Mouse (Mus musculus): ENCODE data around the gene Fgd2.
"Not testable (repeated sequence)": the region's sequence is repeated elsewhere in the genome, so short reads cannot be mapped to it uniquely, and the experiment has no call there.

The Fgd2 gene

DNA sequence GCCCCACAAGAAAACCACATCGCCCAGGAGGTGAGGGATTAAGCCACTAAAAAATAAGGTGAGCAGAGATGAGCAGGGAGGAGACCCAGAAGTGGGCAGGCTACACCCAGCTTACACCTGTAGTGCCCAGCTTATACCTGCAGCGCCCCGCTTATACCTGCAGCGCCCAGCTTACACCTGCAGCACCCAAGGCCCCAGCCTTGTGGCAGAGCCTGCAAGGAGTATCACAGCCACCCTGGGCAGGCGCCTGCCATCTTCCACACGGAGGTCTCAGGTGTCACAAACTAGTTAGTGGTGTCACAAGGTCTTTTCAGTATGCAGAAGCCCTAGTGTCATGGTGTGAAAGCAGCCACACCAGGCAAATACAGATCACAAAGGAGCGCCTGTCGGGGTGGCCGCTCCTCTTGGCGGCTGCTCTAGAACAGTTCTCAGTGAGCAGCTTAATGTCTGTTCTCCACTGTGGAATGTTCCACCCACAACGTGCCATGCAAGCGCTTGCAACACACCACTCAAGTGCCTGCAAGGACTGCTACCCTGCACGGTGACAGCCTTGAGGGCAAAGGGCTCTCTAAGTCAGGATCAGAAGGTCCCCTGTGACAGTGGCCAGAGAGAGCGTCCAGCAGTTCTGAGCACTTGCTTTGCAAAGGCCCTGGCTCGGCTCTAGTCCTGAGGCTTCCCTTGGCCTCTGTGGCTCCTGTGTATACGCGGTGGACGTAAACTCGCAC lies 24.3 kb upstream of the Fgd2 start:
- no peak for DNase-seq (ENCODE audit: low spot score)

DNA sequence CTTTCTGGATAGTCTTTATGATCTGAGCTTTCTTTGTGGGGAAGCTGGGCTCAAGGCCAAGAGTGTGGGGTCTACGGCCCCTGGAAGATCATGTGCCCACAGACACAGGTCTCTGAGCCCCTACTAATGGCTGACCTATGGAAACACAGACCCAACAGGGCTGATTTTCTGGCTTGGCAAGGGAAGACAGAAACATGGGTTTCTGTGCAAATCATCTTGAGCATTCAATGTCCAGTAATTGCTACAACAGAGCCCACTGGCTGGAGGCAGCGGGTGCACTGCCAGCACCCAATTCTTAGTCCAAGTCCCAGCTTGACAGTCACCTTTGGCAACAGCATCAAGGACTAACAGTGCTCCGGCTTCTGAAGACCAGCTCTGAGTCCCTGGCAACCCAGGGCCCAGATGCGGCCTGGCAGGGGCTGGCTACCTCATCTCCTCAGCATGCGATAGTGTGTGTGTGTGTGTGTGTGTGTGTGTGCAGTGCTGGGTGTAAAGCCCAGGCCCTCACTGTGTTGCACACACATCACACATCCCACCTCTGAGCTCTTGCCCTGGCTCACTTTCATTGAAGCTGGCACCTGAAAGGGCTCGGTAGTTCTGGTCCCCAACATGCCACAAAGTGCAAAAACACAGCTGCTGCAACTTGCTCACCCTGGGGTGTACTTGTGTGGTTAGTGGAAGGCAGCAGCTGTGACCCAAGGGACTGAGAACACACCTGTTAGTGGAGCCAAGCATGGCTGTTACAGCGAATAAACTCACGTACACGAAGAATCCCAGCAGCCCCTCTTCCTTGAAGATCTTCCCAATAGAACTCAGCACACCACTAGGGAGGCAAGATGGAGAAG lies 22.5 kb upstream of the Fgd2 start:
- DNase-seq (ENCODE audit: low spot score): no peak

DNA sequence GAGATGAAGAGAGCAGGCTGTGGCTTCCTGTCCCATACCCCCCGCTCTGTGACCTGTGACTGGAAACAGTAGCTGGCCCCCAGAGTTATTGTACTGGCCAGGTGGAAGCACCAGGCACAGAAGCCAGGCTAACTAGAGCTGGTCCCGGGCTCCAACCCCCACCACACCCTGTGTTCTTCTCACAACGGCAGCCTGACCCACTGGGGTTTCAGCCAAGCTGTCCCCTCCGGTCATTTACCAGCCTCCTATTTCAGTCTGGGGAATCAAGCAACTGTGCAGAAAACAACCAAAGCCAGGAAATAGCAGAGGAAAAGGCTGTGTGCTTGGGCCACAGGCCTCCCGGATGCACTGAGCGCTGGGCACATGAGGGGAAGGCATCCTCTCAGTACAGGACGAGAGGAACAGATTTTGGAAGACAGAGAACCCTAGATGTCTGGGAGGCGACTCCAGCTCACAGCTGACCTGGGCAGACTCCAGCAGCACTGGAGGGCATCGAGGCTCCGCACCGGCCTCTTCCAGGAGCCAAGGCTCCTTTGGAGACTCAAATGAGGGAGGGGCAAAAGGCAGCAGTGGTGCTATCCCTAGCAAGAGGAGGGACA lies 21.4 kb upstream of the Fgd2 start:
- no peak for DNase-seq (ENCODE audit: low spot score)

DNA sequence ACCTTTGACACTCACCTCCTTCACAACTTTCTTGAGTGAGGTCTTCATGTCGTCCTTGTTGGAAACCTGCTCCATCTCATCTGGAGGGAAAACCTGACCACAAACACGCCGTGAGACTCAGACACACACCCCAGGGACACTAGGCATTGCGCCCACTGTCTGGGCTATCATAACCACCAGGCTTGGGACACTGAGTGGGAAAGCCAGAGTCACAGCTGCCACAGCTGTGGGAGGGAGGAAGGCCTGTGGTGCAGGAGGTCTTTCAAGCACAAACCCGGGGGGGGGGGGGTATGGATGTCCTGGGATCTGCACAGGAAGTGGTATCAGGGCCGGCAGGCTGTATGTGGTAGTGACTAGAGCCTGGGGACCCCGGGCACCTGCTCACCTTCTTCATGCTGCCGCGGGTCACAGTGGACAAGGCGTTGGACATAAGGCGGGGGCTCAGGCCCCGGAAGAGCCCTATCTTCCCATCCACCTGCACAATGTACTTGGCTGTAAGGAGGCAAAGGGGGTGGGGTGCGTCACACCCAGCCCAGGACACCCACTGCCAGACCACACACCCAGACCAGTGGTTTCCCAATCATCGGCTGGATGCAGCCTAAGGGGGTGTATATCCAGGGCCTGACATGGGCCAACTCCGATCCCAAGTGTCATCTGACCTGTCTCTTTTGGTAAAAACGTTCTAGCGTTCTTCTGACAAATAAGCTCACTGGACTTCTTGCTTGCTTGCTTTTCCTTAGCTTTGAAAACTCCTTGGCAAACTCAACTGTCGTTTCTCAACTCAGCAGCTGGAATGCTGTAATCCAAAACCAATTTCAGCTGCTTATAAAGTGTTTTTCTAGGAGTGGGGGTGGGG lies 20.1 kb upstream of the Fgd2 start:
- no peak for DNase-seq (ENCODE audit: low spot score)

DNA sequence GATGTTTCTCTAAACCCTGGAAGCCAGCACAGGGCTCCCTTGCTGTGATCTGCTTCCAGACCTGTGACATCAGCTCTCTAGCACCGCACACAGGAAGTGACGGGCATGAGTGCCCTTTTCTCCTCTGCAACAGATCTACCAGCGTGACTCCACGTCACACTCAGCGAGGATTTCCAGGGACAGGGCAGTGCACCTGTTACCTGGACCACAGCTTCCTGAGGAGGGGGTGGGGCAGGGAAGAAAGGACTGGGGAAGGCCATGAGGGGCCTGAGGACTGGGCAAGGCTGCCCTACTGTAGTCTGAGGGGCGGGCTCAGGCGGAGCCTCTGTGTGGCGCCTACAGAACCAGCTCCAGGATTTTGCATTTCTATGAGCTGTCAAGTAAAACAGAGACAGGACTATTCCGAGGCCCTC lies 19.1 kb upstream of the Fgd2 start:
- DNase-seq (ENCODE audit: low spot score): peak; percentile 63

DNA sequence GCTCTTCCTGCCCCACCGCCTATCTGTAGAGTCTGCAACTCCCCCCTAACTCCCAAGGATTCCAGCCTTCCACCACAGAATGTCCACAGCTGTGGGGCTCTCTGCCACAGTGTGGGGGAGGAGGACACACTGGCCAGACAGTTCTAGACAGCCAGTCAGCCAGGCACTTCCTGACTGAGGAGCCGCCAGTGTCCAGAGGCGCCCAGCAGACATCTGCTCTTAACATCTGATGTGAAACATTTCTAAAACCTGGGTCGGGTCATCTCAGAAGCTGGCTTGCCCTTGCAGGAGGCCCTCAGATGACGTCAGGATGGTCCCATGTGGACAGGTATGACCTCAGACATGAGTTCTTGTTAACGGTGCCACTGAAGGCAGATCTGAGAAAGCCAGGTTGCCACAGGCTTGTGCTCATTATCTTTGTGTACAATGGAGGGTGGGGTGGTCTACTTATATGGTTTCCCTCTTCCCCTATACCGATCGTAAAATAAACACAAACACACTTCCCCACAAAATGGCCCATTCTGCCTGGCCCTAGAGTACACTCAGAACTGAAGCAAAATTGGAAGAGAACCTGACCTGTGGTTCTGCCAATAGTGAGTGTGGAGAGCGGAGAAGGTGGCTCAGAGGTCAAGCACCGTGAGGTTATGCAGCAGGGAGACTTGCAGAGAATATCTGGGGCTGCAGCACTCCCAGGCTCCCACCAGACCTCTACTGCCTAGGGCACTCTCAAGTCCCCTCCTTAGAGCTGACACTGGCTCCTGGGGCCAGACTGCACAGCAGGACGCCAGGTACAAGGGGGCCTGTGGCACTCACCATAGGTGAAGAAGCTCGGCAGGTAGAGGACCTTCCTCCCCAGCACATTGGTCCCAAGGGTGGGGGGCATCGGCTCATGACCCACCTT lies 18.5 kb upstream of the Fgd2 start:
- DNase-seq (ENCODE audit: low spot score): no peak

DNA sequence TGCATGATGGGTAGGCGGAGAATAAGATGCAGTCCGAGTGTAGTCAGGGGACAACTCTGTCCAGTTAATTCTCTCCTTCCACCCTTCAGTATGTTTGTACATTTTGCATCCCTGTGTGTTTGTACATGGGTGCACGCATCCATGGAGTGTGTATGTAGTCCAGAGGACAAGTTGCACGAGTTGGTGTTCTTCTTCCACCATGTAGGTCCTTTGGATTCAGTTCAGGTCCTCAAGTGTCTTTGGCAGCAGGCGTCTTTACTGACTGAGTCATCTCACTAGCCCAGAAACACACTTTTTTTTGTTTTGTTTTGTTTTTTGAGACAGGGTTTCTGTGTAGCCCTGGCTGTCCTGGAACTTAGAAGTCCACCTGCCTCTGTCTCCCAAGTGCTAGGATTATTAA lies 17.5 kb upstream of the Fgd2 start:
- DNase-seq (ENCODE audit: low spot score): no peak

DNA sequence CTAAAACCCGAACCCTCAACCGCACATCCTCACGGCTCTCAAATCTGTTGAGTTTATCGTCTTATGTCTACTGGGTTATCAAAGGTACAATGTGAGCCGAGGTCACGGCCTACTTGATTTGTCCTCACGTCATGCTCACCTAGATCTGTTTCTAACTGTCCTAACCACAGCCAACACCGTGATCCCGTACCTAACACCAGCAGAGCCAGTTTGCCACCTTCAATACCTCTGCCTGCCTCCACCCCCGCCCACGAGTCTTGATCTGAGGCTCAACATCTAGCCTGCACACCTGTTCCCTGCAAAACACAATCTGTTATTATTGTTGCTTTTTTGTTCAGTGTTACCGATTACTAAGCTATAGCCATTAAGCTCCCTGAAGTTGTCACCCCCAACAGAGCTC lies 15.4 kb upstream of the Fgd2 start:
- no peak for DNase-seq (ENCODE audit: low spot score)

DNA sequence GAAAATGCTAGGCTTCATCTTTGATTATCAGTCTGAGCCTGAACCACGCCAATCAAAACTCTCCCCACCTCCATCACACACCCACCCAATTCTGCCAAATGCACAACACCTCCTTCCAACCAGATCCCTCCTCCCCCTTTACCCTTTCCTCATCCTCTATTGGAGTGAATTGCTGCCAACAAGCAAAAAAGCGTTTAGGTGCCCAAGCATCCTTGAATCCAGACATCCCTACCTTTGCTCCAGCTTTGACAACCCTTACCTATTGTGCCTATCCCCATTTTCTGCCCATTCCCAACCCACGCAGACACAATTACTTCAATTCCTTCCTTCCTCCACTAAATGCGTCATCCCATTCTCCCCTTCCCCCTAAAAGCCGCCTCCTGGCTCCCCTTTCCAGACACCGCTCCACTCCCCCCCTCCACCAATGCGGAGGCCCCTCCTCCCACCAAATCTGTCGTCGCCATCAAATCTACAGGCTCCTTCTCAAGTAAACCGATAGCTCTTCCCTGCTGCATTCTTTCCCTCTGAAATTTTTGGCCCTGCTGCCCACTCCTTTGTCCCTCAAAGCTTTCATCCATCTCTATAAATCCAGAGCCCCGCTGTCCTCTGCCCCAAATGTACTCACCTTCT lies 14.1 kb upstream of the Fgd2 start:
- peak; percentile 61 for DNase-seq (ENCODE audit: low spot score)

DNA sequence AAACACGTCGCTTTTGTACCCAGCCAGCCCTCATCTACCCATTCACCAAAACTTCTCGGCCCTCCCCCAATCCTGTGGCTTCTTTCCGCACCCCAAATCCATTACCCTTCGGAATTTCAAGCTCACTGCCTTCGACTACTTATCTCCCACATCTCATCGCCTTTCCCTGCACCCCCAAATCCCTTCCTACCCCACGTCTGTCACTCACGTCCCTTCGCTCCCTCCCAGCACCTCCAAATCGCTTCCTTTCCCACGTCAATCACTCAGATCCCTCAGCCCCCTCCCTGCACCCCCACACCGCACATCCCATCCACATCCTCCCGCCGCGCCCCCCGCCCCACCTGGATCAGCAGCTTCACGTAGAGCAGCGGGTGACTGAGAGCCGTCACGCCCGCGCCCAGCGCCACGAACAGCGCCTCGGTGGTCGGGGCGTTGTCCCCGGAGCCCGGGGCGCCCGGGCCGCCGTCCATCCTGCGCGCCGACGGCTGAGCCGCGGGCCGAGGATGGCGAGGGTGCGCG lies 13.5 kb upstream of the Fgd2 start:
- no peak for DNase-seq (ENCODE audit: low spot score)

DNA sequence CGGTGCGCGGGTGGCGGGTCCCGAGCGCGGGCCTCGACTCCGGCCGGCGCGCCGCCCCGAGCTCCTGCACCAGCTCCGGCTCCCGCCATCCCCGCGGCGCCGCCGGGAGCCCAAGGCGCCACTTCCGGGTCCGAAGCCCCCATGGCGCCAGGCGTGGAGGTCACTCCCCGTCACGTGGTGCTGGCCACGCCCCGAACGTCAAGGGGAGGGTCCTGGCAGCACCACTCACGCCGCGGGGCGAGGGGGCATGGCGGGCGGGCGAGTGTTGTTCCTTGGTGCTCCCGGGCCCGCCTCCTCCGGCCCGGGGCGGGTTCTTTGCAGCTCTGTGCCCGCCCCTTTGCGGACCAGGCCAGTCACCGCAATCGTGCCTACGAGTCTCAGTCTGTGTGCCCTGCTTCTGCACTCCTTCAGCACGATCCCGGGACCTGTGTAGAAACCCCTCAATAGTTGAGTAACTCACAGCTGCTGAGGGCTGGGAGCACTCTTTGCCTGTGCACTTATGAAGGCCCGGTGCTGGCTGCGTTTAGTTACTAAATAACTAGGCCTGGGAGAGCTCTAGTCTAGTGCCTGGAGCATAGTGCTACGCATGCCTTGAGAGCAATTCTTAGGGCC lies 13.0 kb upstream of the Fgd2 start, which contains the start of gene Mtch1:
Gene Mtch1, minus strand, starts transcription at position 290 of the 612 bp plus-strand sequence.
- peak; percentile 98 for DNase-seq (ENCODE audit: low spot score)

DNA sequence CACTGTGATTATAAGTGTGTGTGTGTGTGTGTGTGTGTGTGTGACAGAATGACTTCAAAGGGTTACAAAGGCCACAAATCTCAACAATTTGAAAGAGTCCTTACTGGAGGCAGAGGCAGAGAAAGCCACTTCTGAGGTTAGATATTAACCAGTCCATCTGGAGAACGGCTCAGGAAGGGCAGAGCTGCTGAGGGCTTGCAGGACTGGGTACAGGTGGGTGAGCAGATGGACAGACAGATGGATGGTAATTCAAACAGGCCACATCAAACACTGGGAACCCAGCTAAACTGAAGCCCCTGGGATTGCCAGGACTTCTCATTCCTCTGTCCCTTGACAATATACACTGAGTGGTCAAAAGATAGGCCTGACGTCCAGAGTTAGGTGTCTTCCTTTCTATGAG lies 11.7 kb upstream of the Fgd2 start:
- no peak for DNase-seq (ENCODE audit: low spot score)

DNA sequence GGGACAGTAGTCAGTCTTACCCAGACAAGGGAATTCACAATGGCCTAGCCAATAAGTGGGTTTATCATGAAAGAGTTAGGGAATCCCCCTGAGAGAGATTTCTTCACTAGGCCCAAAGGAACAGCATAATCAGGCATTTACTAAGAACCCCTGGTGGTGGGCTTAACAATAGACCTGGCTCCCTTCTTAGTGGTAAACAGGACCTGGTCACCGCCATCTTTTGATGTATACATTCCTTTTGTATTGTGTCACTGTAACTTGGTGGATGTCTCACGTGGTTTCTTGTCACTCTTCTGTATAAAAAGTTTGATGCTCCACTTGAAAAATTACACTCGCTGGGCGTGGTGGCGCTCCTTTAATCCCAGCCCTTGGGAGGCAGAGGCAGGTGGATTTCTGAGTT lies 9.7 kb upstream of the Fgd2 start:
- not testable (repeated sequence) for DNase-seq (ENCODE audit: low spot score)

DNA sequence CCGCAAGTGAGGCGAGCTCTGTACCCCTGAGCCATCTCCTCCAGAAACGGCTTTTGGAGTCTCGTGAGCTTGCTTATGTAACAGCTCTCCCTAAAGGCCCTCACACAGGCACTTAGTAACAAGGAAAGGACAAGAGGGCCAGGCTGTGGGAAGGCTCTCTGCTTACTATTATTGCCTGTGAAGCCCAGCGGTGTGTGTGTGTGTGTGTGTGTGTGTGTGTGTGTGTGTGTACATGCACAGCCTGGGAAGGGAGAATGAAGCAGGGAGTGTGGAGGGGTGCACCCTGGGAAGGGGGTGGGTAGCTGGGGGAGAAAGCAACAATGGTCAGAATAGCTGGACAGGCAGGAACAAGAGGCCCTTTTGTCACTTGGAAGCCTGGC lies 5.3 kb upstream of the Fgd2 start:
- DNase-seq (ENCODE audit: low spot score): no peak

DNA sequence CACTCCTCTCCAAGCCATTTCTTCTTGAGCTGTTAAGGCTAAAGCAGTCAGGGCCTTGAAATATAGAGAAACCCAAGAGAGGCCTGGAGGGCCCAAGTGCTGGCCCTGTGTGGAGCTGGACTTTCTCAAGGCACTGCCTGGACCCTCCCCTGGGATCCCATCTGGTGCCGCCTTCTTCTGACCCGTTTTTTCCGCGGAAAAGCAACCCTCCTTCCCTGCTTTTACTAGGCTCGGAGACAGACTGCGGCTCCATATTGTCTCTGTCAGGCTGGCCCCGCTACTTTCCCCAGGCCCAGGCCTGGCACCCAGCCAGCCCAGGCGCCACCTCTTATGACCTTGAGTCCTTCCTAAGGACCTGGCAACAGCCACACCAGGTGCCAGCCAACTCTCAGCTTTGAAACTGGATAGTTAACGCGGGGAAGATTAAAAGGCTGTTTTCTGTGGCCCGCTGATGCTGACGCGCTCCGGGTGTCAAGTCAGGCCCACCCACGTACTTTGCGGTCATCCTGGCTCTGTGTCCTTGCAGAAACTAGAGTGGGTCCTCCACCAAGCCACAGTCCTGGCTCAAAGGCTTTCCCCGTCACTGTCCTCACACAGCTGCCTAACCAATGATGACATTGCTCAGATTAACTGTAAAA lies 4.8 kb upstream of the Fgd2 start:
- DNase-seq (ENCODE audit: low spot score): peak; percentile 58

DNA sequence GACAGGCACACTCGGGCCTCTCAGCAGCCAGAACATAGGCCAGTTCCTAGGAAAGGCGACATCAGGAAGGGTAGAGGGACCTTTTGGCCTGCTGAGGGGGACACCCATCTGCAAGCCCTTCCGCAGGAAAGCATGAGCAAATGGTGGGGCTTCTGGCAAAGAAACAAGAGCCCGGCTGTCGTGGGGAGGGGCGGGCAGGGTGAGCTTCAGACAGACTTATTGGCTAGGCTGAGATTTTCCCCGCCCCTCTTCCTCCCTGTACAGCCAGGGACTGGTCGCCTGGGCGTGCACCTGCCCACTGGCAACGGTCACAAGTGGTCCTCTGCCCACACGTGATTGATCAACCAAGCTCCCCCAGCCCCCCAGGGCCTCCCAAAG lies 4.2 kb upstream of the Fgd2 start:
- DNase-seq (ENCODE audit: low spot score): no peak

DNA sequence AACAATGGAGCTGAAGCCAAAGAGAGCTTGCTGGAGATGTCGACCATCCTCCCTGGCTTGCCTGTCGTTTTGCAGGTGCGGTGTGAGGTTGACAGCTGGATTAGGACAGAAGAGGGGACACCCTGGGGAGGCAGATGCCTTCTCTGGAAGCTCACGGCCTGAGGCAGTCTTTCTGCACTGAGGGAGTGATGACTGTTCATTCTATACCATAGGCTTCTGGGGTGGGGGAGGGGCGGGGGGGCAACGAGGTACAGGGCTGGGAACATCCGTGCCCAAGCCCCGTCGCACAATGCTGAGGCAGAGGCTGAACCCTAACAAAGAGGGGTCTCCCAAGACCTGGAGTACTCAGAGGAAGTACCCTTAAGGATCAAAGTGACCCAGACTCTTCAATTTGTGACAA lies 3.8 kb upstream of the Fgd2 start:
- no peak for DNase-seq (ENCODE audit: low spot score)

DNA sequence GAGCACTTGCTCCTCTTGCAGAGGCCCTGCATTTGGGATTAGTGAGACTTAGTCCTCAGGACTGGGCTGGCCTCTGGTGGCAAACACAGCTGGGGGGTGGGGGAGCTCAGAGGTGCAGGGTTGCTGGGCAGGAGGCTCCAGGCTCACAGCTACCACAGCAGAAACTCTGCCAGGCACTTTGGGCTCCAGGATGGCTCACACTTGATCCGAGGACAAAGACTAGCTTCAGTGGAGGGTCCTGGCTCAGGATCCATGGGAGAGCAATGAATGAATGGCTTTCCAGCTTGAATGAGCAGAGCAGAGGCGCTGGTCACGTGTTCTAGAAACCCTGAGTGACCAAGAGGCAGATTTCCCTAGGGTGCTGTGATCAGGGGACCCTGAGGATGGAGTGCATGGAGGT lies 1.8 kb upstream of the Fgd2 start:
- DNase-seq (ENCODE audit: low spot score): no peak

DNA sequence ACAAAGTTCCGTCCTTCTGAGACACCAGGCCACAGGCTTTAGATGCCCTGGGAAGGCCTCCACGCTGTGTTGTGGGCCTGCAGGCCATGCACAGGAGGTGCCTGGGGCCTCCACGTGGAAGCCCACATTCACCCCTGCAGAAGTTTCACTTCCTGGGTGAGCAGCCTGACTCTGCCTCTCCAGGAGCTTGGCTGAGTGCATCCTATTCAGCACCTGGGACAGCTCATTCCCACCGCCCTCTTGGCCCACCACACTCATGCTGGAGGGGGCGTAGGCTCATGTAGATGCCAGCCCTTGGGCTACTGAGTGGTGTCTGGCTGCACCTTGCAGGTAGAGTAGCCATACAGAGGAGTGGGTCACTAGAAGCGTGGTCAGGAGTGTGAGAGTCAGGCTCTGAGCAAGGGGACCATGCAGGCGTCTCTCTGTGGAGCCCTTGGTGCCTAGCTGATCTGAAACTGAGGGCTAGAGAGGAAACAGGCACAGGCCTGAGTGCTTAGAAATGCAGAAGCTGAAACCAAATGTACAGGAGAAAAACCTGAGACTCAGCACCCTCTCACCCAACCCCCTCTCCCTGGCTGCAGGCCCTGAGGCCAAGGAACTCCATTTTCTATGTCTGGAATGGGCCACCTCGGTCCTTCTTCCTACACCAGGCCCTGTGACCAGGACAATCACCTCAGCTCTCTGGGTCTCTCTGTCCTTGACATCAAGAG lies 1.4 kb downstream of the Fgd2 start:
- no peak for DNase-seq (ENCODE audit: low spot score)
